8 mouse cellular contexts compared by ENCODE assay signal in genomic region chr9:114648472-114648871, GRCm38 (mm10). TPM values are rescaled to one million over a fixed set of nuclear protein-coding genes. Genes with fewer than 3 reads are reported as not detected.
DNase-seq lines count a peak whose midpoint lies in the region; ATAC-seq and TF ChIP-seq lines count a peak whose summit lies in the region.
"Not testable (repeated sequence)": the region's sequence is repeated elsewhere in the genome, so short reads cannot be mapped to it uniquely, and the experiment has no call there.

No protein-coding gene starts in this region.

- ATAC-seq in forebrain, embryonic 11.5 days (replicated peaks; ENCODE audit: low FRiP score), result 0 out of 2 replicates have a peak, but pooled peaks have one; percentile 18
- peak; percentile 34; the same call in 1 of the 2 replicates for ATAC-seq in hindbrain, embryonic 15.5 days (ENCODE audit: low FRiP score, low read depth)
- not testable (repeated sequence) for ATAC-seq in limb, embryonic 14.5 days (ENCODE audit: low FRiP score, low read depth); midbrain, embryonic 11.5 days (ENCODE audit: low FRiP score)

- not testable (repeated sequence) for TF ChIP-seq POLR2A in cerebellum, adult 2 months (IDR thresholded peaks at IDR 0.05; ENCODE audit: borderline replicate concordance, insufficient read depth, low read length); limb, embryonic 14.5 days (IDR thresholded peaks at IDR 0.05; ENCODE audit: borderline replicate concordance, extremely low read depth, insufficient read depth, insufficient read length); testis, adult 2 months (IDR thresholded peaks at IDR 0.05; ENCODE audit: control insufficient read depth, low read depth, low read length)

- H3K4me2 ChIP-seq in forebrain, embryonic 11.5 days (ENCODE audit: low read depth, low read length, severe bottlenecking); hindbrain, embryonic 15.5 days; limb, embryonic 14.5 days (replicated peaks; ENCODE audit: low read depth, low read length, severe bottlenecking); midbrain, embryonic 11.5 days: not testable (repeated sequence)

- peak; percentile 45; the same call in 1 of the 2 replicates for TF ChIP-seq CTCF in cerebellum, adult 2 months (IDR thresholded peaks at IDR 0.05; ENCODE audit: borderline replicate concordance, insufficient read depth, low read depth, low read length)
- TF ChIP-seq CTCF in testis, adult 2 months (IDR thresholded peaks at IDR 0.05; ENCODE audit: control insufficient read depth, insufficient read depth, insufficient replicate concordance, low read depth, low read length), result peak; percentile 12; the same call in 1 of the 2 replicates

- WGBS in cerebellum, adult 2 months, result 38% methylated on average over 9 of the region's 9 CpGs
- WGBS in forebrain, embryonic 11.5 days, result 57% methylated on average over 8 of the region's 9 CpGs
- 49% methylated on average over 9 of the region's 9 CpGs for WGBS in hindbrain, embryonic 15.5 days
- WGBS in limb, embryonic 14.5 days, result 57% methylated on average over 8 of the region's 9 CpGs
- 54% methylated on average over 8 of the region's 9 CpGs for WGBS in midbrain, embryonic 11.5 days

- DNase-seq in CD4-positive, CD25-positive, alpha-beta regulatory T cell, adult 2 months (ENCODE audit: low read depth, low spot score), result peak; percentile 72
- DNase-seq in NIH3T3 (ENCODE audit: low read depth), result peak; percentile 62
- DNase-seq in cerebellum, adult 2 months; forebrain, embryonic 11.5 days (ENCODE audit: low spot score): not testable (repeated sequence)
- peak; percentile 42 for DNase-seq in limb, embryonic 14.5 days (ENCODE audit: low spot score)
- DNase-seq in midbrain, embryonic 11.5 days (ENCODE audit: low spot score, missing footprints), result peak; percentile 79

- not testable (repeated sequence) for H3K4me3 ChIP-seq in cerebellum, adult 2 months (replicated peaks; ENCODE audit: insufficient read depth, low read depth, low read length); forebrain, embryonic 11.5 days (ENCODE audit: low read depth, low read length); hindbrain, embryonic 15.5 days; limb, embryonic 14.5 days (replicated peaks; ENCODE audit: low read length); midbrain, embryonic 11.5 days (ENCODE audit: low read depth, low read length); testis, adult 2 months (ENCODE audit: control insufficient read depth, low read depth, low read length)

- H3K4me1 ChIP-seq in cerebellum, adult 2 months (ENCODE audit: control insufficient read depth, insufficient read depth, low read length); forebrain, embryonic 11.5 days (replicated peaks; ENCODE audit: control insufficient read depth, insufficient read depth, low read length); hindbrain, embryonic 15.5 days (replicated peaks); limb, embryonic 14.5 days (ENCODE audit: control insufficient read depth, insufficient read depth, low read length); midbrain, embryonic 11.5 days (ENCODE audit: control insufficient read depth, insufficient read depth, low read length); testis, adult 2 months (ENCODE audit: control insufficient read depth, insufficient read depth, low read length): not testable (repeated sequence)

- not testable (repeated sequence) for H3K27ac ChIP-seq in cerebellum, adult 2 months (ENCODE audit: insufficient read depth, low read length); forebrain, embryonic 11.5 days (ENCODE audit: low read depth, low read length); hindbrain, embryonic 15.5 days (replicated peaks); limb, embryonic 14.5 days (replicated peaks; ENCODE audit: low read depth, low read length); midbrain, embryonic 11.5 days (ENCODE audit: low read depth, low read length); testis, adult 2 months (ENCODE audit: control insufficient read depth, insufficient read depth, low read depth, low read length)

- H3K9me3 ChIP-seq in forebrain, embryonic 11.5 days (ENCODE audit: control insufficient read depth, low read length); hindbrain, embryonic 15.5 days; limb, embryonic 14.5 days (ENCODE audit: control insufficient read depth, low read length); midbrain, embryonic 11.5 days (ENCODE audit: control insufficient read depth, low read length): not testable (repeated sequence)

- H3K36me3 ChIP-seq in forebrain, embryonic 11.5 days (ENCODE audit: control insufficient read depth, insufficient read depth, low read length); hindbrain, embryonic 15.5 days; limb, embryonic 14.5 days (ENCODE audit: control insufficient read depth, insufficient read depth, low read length); midbrain, embryonic 11.5 days (ENCODE audit: control insufficient read depth, insufficient read depth, low read length); testis, adult 2 months (ENCODE audit: control insufficient read depth, insufficient read depth, low read length): not testable (repeated sequence)

- not testable (repeated sequence) for H3K9ac ChIP-seq in forebrain, embryonic 11.5 days (ENCODE audit: low read length); hindbrain, embryonic 15.5 days; limb, embryonic 14.5 days (ENCODE audit: low read depth, low read length, severe bottlenecking); midbrain, embryonic 11.5 days (ENCODE audit: low read length)

- not testable (repeated sequence) for H3K27me3 ChIP-seq in cerebellum, adult 2 months (ENCODE audit: control insufficient read depth, insufficient read depth, low read length); forebrain, embryonic 11.5 days (ENCODE audit: control insufficient read depth, insufficient read depth, low read length); limb, embryonic 14.5 days (ENCODE audit: control insufficient read depth, insufficient read depth, low read length); midbrain, embryonic 11.5 days (ENCODE audit: control insufficient read depth, insufficient read depth, low read length); testis, adult 2 months (ENCODE audit: control insufficient read depth, insufficient read depth, low read length)
- peaks cover 11% of the 10 kb centered on the region for H3K27me3 ChIP-seq in hindbrain, embryonic 15.5 days

RNA-seq across cellular contexts. Expression of gene Cnot10, which starts 8.5 kb away (rescaled TPM):
- polyA plus RNA-seq in cerebellum, adult 2 months (2012; rRNA removed), result 69.7 and 70.9 TPM in 2 replicates
- polyA plus RNA-seq in forebrain, embryonic 11.5 days (2014; fragmentation: Nextera tagmentation; extraction: Ambion mirVana), result 76.0 and 78.8 TPM in 2 replicates
- polyA plus RNA-seq in hindbrain, embryonic 15.5 days (2015; fragmentation: Nextera tagmentation; extraction: Ambion mirVana), result 50.2 and 53.2 TPM in 2 replicates
- polyA plus RNA-seq in limb, embryonic 14.5 days (2012; rRNA removed), result 104 and 109 TPM in 2 replicates
- polyA plus RNA-seq in limb, embryonic 14.5 days (2014; fragmentation: Nextera tagmentation; extraction: Ambion mirVana), result 66.8 and 69.1 TPM in 2 replicates
- polyA plus RNA-seq in midbrain, embryonic 11.5 days (2014; fragmentation: Nextera tagmentation; extraction: Ambion mirVana), result 67.4 and 69.3 TPM in 2 replicates
- 37.6 and 40.1 TPM in 2 replicates for polyA plus RNA-seq in testis, adult 2 months (2012; rRNA removed)

RNA-seq across cellular contexts. Expression of gene Dync1li1, which starts 40.1 kb away (rescaled TPM):
- polyA plus RNA-seq in cerebellum, adult 2 months (2012; rRNA removed), result 64.9 and 67.0 TPM in 2 replicates
- polyA plus RNA-seq in forebrain, embryonic 11.5 days (2014; fragmentation: Nextera tagmentation; extraction: Ambion mirVana), result 76.1 and 84.0 TPM in 2 replicates
- polyA plus RNA-seq in hindbrain, embryonic 15.5 days (2015; fragmentation: Nextera tagmentation; extraction: Ambion mirVana), result 139 and 140 TPM in 2 replicates
- polyA plus RNA-seq in limb, embryonic 14.5 days (2012; rRNA removed), result 30.9 and 39.5 TPM in 2 replicates
- 34.5 and 39.6 TPM in 2 replicates for polyA plus RNA-seq in limb, embryonic 14.5 days (2014; fragmentation: Nextera tagmentation; extraction: Ambion mirVana)
- 79.4 and 99.6 TPM in 2 replicates for polyA plus RNA-seq in midbrain, embryonic 11.5 days (2014; fragmentation: Nextera tagmentation; extraction: Ambion mirVana)
- 3.8 and 4.7 TPM in 2 replicates for polyA plus RNA-seq in testis, adult 2 months (2012; rRNA removed)
